Mouse (Mus musculus): ENCODE measurements at regions not wholly inside any gene's neighbourhood (a gene's known extent, or its start where the extent isn't known, plus 50 kb on each side); places are given as distances from the start of the nearest gene placed in this dataset.

GRCm38 (mm10) chr1:35985318-35985717, 82.9 kb upstream of the Hs6st1 start:
- Histone ChIP-seq H3K27ac (ENCODE audit: insufficient read depth, low read length) (no peak overlapping the region), H3K4me1 (ENCODE audit: control insufficient read depth, insufficient read depth, low read length) (no peaks in the 10 kb centered on the region), H3K4me3 (ENCODE audit: insufficient read depth, low read length) (no peak overlapping the region)
- no peak for TF ChIP-seq POLR2A (IDR thresholded peaks at IDR 0.05; ENCODE audit: extremely low read depth, insufficient read depth, low read length)
- no peak for TF ChIP-seq CTCF (IDR thresholded peaks at IDR 0.05; ENCODE audit: extremely low read depth, insufficient read depth, low read length)

GRCm38 (mm10) chr1:35986666-35987065, 81.5 kb upstream of the Hs6st1 start:
- no peak for TF ChIP-seq POLR2A (IDR thresholded peaks at IDR 0.05; ENCODE audit: extremely low read depth, insufficient read depth, low read length)
- no peak for TF ChIP-seq CTCF (IDR thresholded peaks at IDR 0.05; ENCODE audit: extremely low read depth, insufficient read depth, low read length)
- H3K4me3 ChIP-seq (ENCODE audit: insufficient read depth, low read length): no peak overlapping the region
- H3K27ac ChIP-seq (ENCODE audit: insufficient read depth, low read length): no peak overlapping the region
- H3K4me1 ChIP-seq (ENCODE audit: control insufficient read depth, insufficient read depth, low read length): no peaks in the 10 kb centered on the region

GRCm38 (mm10) chr1:35992227-35992909, 75.8 kb upstream of the Hs6st1 start:
- Histone ChIP-seq H3K27ac (ENCODE audit: insufficient read depth, low read length) (no peak overlapping the region), H3K4me1 (ENCODE audit: control insufficient read depth, insufficient read depth, low read length) (peaks cover 3% of the 10 kb centered on the region), H3K4me3 (ENCODE audit: insufficient read depth, low read length) (no peak overlapping the region)
- TF ChIP-seq CTCF (IDR thresholded peaks at IDR 0.05; ENCODE audit: extremely low read depth, insufficient read depth, low read length): no peak
- TF ChIP-seq POLR2A (IDR thresholded peaks at IDR 0.05; ENCODE audit: extremely low read depth, insufficient read depth, low read length): no peak

- no peak overlapping the region for H3K27ac ChIP-seq (ENCODE audit: insufficient read depth, low read length)
- no peak for TF ChIP-seq CTCF (IDR thresholded peaks at IDR 0.05; ENCODE audit: extremely low read depth, insufficient read depth, low read length)
- TF ChIP-seq POLR2A (IDR thresholded peaks at IDR 0.05; ENCODE audit: extremely low read depth, insufficient read depth, low read length): no peak
- no peak overlapping the region for H3K4me3 ChIP-seq (ENCODE audit: insufficient read depth, low read length)
Measured at GRCm38 (mm10) chr1:35992937-35993336, 75.3 kb upstream of the Hs6st1 start.

GRCm38 (mm10) chr1:35995691-35996090, 72.5 kb upstream of the Hs6st1 start:
- Histone ChIP-seq H3K4me3 (ENCODE audit: insufficient read depth, low read length) (no peak overlapping the region), H3K27ac (ENCODE audit: insufficient read depth, low read length) (no peak overlapping the region), H3K4me1 (ENCODE audit: control insufficient read depth, insufficient read depth, low read length) (peaks cover 3% of the 10 kb centered on the region)
- TF ChIP-seq POLR2A (IDR thresholded peaks at IDR 0.05; ENCODE audit: extremely low read depth, insufficient read depth, low read length) (no peak), CTCF (IDR thresholded peaks at IDR 0.05; ENCODE audit: extremely low read depth, insufficient read depth, low read length) (no peak)

More at GRCm38 (mm10) chr1:35992937-35993336, 75.3 kb upstream of the Hs6st1 start:
- peaks cover 3% of the 10 kb centered on the region for H3K4me1 ChIP-seq (ENCODE audit: control insufficient read depth, insufficient read depth, low read length)

- TF ChIP-seq POLR2A (IDR thresholded peaks at IDR 0.05; ENCODE audit: extremely low read depth, insufficient read depth, low read length) (no peak), CTCF (IDR thresholded peaks at IDR 0.05; ENCODE audit: extremely low read depth, insufficient read depth, low read length) (no peak)
- Histone ChIP-seq H3K27ac (ENCODE audit: insufficient read depth, low read length) (no peak overlapping the region), H3K4me1 (ENCODE audit: control insufficient read depth, insufficient read depth, low read length) (no peaks in the 10 kb centered on the region), H3K4me3 (ENCODE audit: insufficient read depth, low read length) (no peak overlapping the region)
Measured at GRCm38 (mm10) chr1:36001319-36001718, 66.9 kb upstream of the Hs6st1 start.

GRCm38 (mm10) chr1:36001821-36002220, 66.4 kb upstream of the Hs6st1 start:
- no peak overlapping the region for H3K4me3 ChIP-seq (ENCODE audit: insufficient read depth, low read length)
- no peak overlapping the region for H3K27ac ChIP-seq (ENCODE audit: insufficient read depth, low read length)
- TF ChIP-seq POLR2A (IDR thresholded peaks at IDR 0.05; ENCODE audit: extremely low read depth, insufficient read depth, low read length) (no peak), CTCF (IDR thresholded peaks at IDR 0.05; ENCODE audit: extremely low read depth, insufficient read depth, low read length) (no peak)
- H3K4me1 ChIP-seq (ENCODE audit: control insufficient read depth, insufficient read depth, low read length): no peaks in the 10 kb centered on the region

- TF ChIP-seq POLR2A (IDR thresholded peaks at IDR 0.05; ENCODE audit: extremely low read depth, insufficient read depth, low read length) (no peak), CTCF (IDR thresholded peaks at IDR 0.05; ENCODE audit: extremely low read depth, insufficient read depth, low read length) (no peak)
- H3K4me3 ChIP-seq (ENCODE audit: insufficient read depth, low read length): no peak overlapping the region
- H3K4me1 ChIP-seq (ENCODE audit: control insufficient read depth, insufficient read depth, low read length): no peaks in the 10 kb centered on the region
- no peak overlapping the region for H3K27ac ChIP-seq (ENCODE audit: insufficient read depth, low read length)
Measured at GRCm38 (mm10) chr1:36003592-36003991, 64.6 kb upstream of the Hs6st1 start.

- Histone ChIP-seq H3K4me3 (ENCODE audit: insufficient read depth, low read length) (no peak overlapping the region), H3K27ac (ENCODE audit: insufficient read depth, low read length) (no peak overlapping the region)
- TF ChIP-seq POLR2A (IDR thresholded peaks at IDR 0.05; ENCODE audit: extremely low read depth, insufficient read depth, low read length) (no peak), CTCF (IDR thresholded peaks at IDR 0.05; ENCODE audit: extremely low read depth, insufficient read depth, low read length) (no peak)
Measured at GRCm38 (mm10) chr1:36008598-36008997, 59.6 kb upstream of the Hs6st1 start.

GRCm38 (mm10) chr1:36009010-36009619, 59.1 kb upstream of the Hs6st1 start:
- H3K4me3 ChIP-seq (ENCODE audit: insufficient read depth, low read length): no peak overlapping the region
- no peaks in the 10 kb centered on the region for H3K4me1 ChIP-seq (ENCODE audit: control insufficient read depth, insufficient read depth, low read length)
- TF ChIP-seq CTCF (IDR thresholded peaks at IDR 0.05; ENCODE audit: extremely low read depth, insufficient read depth, low read length): no peak
- TF ChIP-seq POLR2A (IDR thresholded peaks at IDR 0.05; ENCODE audit: extremely low read depth, insufficient read depth, low read length): no peak
- H3K27ac ChIP-seq (ENCODE audit: insufficient read depth, low read length): no peak overlapping the region

More at GRCm38 (mm10) chr1:36008598-36008997, 59.6 kb upstream of the Hs6st1 start:
- H3K4me1 ChIP-seq (ENCODE audit: control insufficient read depth, insufficient read depth, low read length): no peaks in the 10 kb centered on the region
